Mouse (Mus musculus): ENCODE results near the gene Melk.

Melk gene

GRCm38 (mm10) chr4:44327976-44328375, 27.3 kb downstream of the Melk start:
- no peak for DNase-seq (ENCODE audit: low spot score)

DNA sequence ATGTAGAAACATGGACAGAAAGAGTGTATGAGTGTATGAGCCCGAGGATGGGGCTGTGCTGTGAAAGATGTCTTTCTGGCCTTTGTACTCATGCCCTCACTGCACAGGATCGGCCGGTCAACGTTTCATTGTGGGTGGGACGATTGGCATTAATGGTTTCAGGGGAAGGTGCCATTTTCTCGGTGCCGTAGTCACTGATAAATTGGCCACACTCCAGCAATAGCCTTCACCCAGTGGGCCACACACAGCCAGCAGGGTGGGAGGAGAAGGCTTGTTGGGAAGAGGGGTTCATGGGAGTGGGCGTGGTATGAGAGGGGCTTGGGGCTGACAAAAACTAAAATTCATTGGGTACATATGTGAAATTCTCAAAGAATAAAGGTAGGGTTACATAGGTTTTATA, 34.3 kb downstream of the Melk start:
- no peak for DNase-seq (ENCODE audit: low spot score)

DNA sequence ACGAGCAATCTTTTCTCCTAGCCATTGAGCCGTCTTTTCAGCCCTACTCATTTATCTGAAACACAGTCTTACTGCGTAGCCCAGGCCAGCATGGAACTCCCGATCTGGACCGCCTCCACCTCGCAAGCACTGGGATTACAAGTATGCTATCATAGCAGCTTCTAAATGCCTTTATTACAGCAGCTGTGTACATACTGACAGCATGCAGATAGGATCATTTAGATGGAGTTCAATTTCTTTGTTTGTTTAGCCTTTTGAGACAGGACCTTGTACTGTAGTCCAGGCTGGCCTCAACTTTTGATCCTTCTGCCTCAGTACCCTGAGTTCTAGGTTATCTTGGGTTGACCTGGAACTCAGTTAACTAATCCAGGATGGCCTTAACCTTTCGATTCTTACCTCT, 61.0 kb downstream of the Melk start:
- no peak for DNase-seq (ENCODE audit: low spot score)

GRCm38 (mm10) chr4:44363434-44364013, 62.8 kb downstream of the Melk start:
- no peak for DNase-seq (ENCODE audit: low spot score)

DNA sequence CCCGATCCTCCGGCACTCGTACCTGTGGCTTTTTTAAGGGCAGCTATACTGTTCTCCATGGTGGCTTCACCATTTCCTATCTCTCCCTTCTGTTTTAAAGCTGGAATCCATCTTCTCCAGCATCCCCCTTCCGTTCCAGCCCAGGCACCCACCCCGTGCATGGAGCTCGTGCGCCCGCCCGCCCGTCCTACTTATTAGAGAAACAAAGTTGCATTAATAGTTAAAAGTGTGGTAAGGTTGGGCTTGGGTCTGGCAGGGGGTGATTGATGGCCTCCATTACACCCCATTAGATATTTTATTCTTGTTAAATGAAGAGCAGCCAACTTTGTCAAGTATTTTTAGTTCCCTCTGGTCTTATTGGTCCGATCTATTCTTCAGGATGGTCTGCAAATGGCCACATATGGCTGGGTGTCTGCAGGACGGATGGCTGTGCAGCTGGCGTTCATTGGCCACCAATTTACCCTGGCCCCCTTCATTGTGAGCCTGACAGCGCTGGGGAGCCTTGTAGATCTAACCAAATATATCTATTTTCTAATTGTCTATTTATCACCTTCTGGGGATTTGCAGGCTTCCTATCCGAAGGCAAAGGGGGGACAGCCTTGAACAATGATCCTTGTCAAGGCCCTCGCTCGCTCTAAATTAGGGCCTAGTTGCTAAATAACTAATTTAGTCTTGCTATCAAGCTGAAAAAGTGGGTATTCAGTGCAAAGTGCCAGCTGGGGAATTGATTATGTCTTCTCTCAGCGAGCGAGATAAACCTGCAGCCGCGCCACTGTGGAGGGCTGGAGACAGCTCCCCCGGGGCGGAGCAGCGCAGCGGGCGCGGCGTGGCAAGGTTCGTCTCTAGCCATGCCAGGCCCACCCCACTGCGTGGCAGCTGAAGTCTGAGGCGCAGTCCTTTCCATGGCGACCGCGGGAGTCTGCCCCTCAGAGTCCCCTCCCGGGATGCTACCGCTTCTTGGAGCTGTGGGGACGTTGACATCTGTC, 91.8 kb downstream of the Melk start:
- DNase-seq (ENCODE audit: low spot score): no peak

DNA sequence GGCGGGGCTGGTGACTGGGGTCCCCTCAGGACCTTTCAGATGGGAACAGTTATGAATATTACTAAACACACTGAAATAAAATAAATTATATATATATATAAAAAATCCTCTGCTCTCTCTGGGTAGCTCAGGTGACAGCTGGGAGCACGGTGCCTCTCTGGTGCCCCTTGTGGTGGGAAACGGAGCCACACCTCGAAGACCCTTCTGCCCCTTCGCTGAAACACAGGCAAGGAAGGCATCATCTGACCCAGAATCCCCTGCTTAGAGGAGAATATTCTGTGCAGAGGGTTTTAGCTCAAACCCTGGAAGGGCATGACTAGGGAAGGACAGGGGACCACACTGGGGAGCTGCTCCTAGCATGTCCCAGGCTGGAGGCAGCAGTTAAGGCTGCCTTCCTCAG, 101.9 kb downstream of the Melk start:
- no peak for DNase-seq (ENCODE audit: low spot score)

DNA sequence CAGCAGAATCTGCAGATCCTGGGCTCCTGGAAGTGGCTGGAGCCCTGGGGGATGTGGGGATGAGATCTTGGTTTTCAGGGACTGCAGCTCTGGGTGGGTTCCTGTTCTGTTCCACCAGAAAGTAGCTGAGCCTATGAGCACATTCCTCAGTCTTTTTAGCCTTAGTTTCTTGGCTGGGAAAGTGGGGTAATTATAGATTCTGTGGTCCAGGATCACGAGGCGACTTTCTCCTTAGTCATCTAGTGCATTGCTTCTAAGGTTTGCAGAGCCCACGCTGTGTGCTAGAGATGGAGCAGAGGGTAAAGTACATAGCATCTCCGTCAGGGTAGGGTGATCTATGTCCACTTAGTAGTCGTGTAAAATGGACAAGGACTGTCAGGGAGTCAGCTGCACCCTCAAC, 103.8 kb downstream of the Melk start:
- DNase-seq (ENCODE audit: low spot score): no peak

Data from urinary bladder, postnatal 25 days (tissue).